23 mouse cellular contexts compared by ENCODE assay signal in genomic region chr4:65678495-65678894, GRCm38 (mm10).
DNase-seq lines count a peak whose midpoint lies in the region; ATAC-seq and TF ChIP-seq lines count a peak whose summit lies in the region.
"Had no signal": no experiment of that assay in that cellular context is flagged by ENCODE, and none has a peak within 500 bp of the region (broad histone marks: within the 10 kb centered on the region; RNA-seq: fewer than 3 reads in every experiment).

No protein-coding gene starts in this region.

- intact Hi-C loops in heart, adult 2 months (cut with DNase I) = no loop called here

- no peak overlapping the region for H3K4me3 ChIP-seq in heart, adult 2 months
- no peak overlapping the region for H3K4me3 ChIP-seq in hindbrain, embryonic 14.5 days (replicated peaks; ENCODE audit: low read length)
- no peak overlapping the region for H3K4me3 ChIP-seq in hindbrain, embryonic 12.5 days
- H3K4me3 ChIP-seq in midbrain, embryonic 13.5 days (replicated peaks) = no peak overlapping the region
- H3K4me3 ChIP-seq in midbrain, postnatal 0 days (ENCODE audit: low read depth, low read length) = no peak overlapping the region
- H3K4me3 ChIP-seq: embryonic facial prominence, embryonic 12.5 days; left cerebral cortex, adult 2 months; liver, embryonic 13.5 days had no signal

- DNase-seq in heart, adult 11 months = peak; percentile 57
- DNase-seq in heart, adult 2 months = no peak
- no peak for DNase-seq in hindbrain, embryonic 14.5 days (ENCODE audit: low spot score)
- DNase-seq in midbrain, postnatal 0 days (ENCODE audit: low spot score) = no peak
- DNase-seq in adrenal gland, postnatal 25 days = no peak
- DNase-seq: adrenal gland, adult 8-10 months; cerebellum, adult 18-20 months; cerebellum, postnatal 25 days; heart, postnatal 10 days; kidney, adult 18-20 months; liver, embryonic 13.5 days; lung, adult 2 months; lung, postnatal 14 days; thymus, adult 2 months; thymus, postnatal 4 days had no signal

- no peaks in the 10 kb centered on the region for H3K9me3 ChIP-seq in hindbrain, embryonic 14.5 days (ENCODE audit: control insufficient read depth, low read length)
- no peaks in the 10 kb centered on the region for H3K9me3 ChIP-seq in hindbrain, embryonic 12.5 days (replicated peaks)
- H3K9me3 ChIP-seq in midbrain, embryonic 13.5 days = no peaks in the 10 kb centered on the region
- no peaks in the 10 kb centered on the region for H3K9me3 ChIP-seq in midbrain, postnatal 0 days (ENCODE audit: low read length)
- H3K9me3 ChIP-seq: embryonic facial prominence, embryonic 12.5 days; liver, embryonic 13.5 days had no signal

- no peak; the same call in 1 of the 2 replicates for ATAC-seq in hindbrain, embryonic 14.5 days (ENCODE audit: low FRiP score)
- ATAC-seq in hindbrain, embryonic 12.5 days (ENCODE audit: low FRiP score) = no peak
- ATAC-seq in midbrain, embryonic 13.5 days = peak; percentile 48; the same call in 1 of the 2 replicates
- no peak for ATAC-seq in midbrain, postnatal 0 days (ENCODE audit: low FRiP score)
- ATAC-seq: activated CD4-positive, CD25-positive, alpha-beta regulatory T cell, adult 4 months; inflammation-experienced regulatory T-cells, adult 6 months had no signal

- no peaks in the 10 kb centered on the region for H3K36me3 ChIP-seq in heart, adult 2 months (ENCODE audit: control insufficient read depth, insufficient read depth, low read length)
- H3K36me3 ChIP-seq in hindbrain, embryonic 14.5 days (replicated peaks; ENCODE audit: control insufficient read depth, insufficient read depth) = no peaks in the 10 kb centered on the region
- H3K36me3 ChIP-seq in hindbrain, embryonic 12.5 days = no peaks in the 10 kb centered on the region
- no peaks in the 10 kb centered on the region for H3K36me3 ChIP-seq in midbrain, embryonic 13.5 days
- H3K36me3 ChIP-seq in midbrain, postnatal 0 days (ENCODE audit: insufficient read depth, low read length) = no peaks in the 10 kb centered on the region
- H3K36me3 ChIP-seq: embryonic facial prominence, embryonic 12.5 days; liver, embryonic 13.5 days had no signal

- no peak overlapping the region for H3K4me2 ChIP-seq in hindbrain, embryonic 14.5 days (replicated peaks)
- no peak overlapping the region for H3K4me2 ChIP-seq in hindbrain, embryonic 12.5 days (replicated peaks)
- no peak overlapping the region for H3K4me2 ChIP-seq in midbrain, embryonic 13.5 days (replicated peaks)
- no peak overlapping the region for H3K4me2 ChIP-seq in midbrain, postnatal 0 days (ENCODE audit: low read depth, low read length, poor library complexity, severe bottlenecking)
- H3K4me2 ChIP-seq: liver, embryonic 13.5 days had no signal

- H3K27ac ChIP-seq in heart, adult 2 months = no peak overlapping the region
- peak overlapping the region; percentile 23; the same call in 1 of the 2 replicates for H3K27ac ChIP-seq in hindbrain, embryonic 14.5 days
- H3K27ac ChIP-seq in hindbrain, embryonic 12.5 days = no peak overlapping the region
- H3K27ac ChIP-seq in midbrain, embryonic 13.5 days = peak overlapping the region; percentile 63
- H3K27ac ChIP-seq in midbrain, postnatal 0 days (ENCODE audit: low read depth, low read length) = peak overlapping the region; percentile 32; the same call in 1 of the 2 replicates
- H3K27ac ChIP-seq: embryonic facial prominence, embryonic 12.5 days; kidney, postnatal 0 days; left cerebral cortex, adult 2 months; liver, embryonic 13.5 days; stomach, postnatal 0 days had no signal

- no peak overlapping the region for H3K9ac ChIP-seq in heart, adult 2 months (ENCODE audit: low read depth, low read length)
- H3K9ac ChIP-seq in hindbrain, embryonic 14.5 days = no peak overlapping the region
- H3K9ac ChIP-seq in hindbrain, embryonic 12.5 days = no peak overlapping the region
- H3K9ac ChIP-seq in midbrain, embryonic 13.5 days (replicated peaks) = no peak overlapping the region
- no peak overlapping the region for H3K9ac ChIP-seq in midbrain, postnatal 0 days (replicated peaks; ENCODE audit: low read length, poor library complexity, severe bottlenecking)
- H3K9ac ChIP-seq: embryonic facial prominence, embryonic 12.5 days; liver, embryonic 13.5 days had no signal

- 61% methylated on average over 5 of the region's 5 CpGs for WGBS in heart, adult 2 months
- 72% methylated on average over 5 of the region's 5 CpGs for WGBS in hindbrain, embryonic 14.5 days
- 66% methylated on average over 5 of the region's 5 CpGs for WGBS in hindbrain, embryonic 12.5 days
- 66% methylated on average over 5 of the region's 5 CpGs for WGBS in midbrain, embryonic 13.5 days
- WGBS in midbrain, postnatal 0 days = 70% methylated on average over 5 of the region's 5 CpGs

- TF ChIP-seq POLR2A in heart, adult 2 months (IDR thresholded peaks at IDR 0.05; ENCODE audit: insufficient read depth, low read depth, low read length) = no peak

- no peak for TF ChIP-seq EP300 in heart, adult 2 months (IDR thresholded peaks at IDR 0.05; ENCODE audit: insufficient read depth, low read depth, low read length)

- H3K4me1 ChIP-seq in heart, adult 2 months (ENCODE audit: control insufficient read depth, insufficient read depth, low read length) = no peaks in the 10 kb centered on the region
- no peaks in the 10 kb centered on the region for H3K4me1 ChIP-seq in hindbrain, embryonic 14.5 days (replicated peaks; ENCODE audit: control insufficient read depth, insufficient read depth, low read length)
- peaks cover 4% of the 10 kb centered on the region; the same call in 1 of the 2 replicates for H3K4me1 ChIP-seq in hindbrain, embryonic 12.5 days
- peaks cover 10% of the 10 kb centered on the region for H3K4me1 ChIP-seq in midbrain, embryonic 13.5 days (replicated peaks)
- H3K4me1 ChIP-seq in midbrain, postnatal 0 days (ENCODE audit: insufficient read depth, low read length) = no peaks in the 10 kb centered on the region
- H3K4me1 ChIP-seq: embryonic facial prominence, embryonic 12.5 days; liver, embryonic 13.5 days had no signal

- H3K27me3 ChIP-seq in heart, adult 2 months (ENCODE audit: control insufficient read depth, insufficient read depth, low read length) = no peaks in the 10 kb centered on the region
- H3K27me3 ChIP-seq in hindbrain, embryonic 14.5 days (ENCODE audit: control insufficient read depth, insufficient read depth, low read length) = no peaks in the 10 kb centered on the region
- no peaks in the 10 kb centered on the region for H3K27me3 ChIP-seq in hindbrain, embryonic 12.5 days
- H3K27me3 ChIP-seq in midbrain, embryonic 13.5 days = no peaks in the 10 kb centered on the region
- no peaks in the 10 kb centered on the region for H3K27me3 ChIP-seq in midbrain, postnatal 0 days (ENCODE audit: insufficient read depth, low read length)
- H3K27me3 ChIP-seq: embryonic facial prominence, embryonic 12.5 days; liver, embryonic 13.5 days had no signal

- H3K79me2 ChIP-seq in heart, adult 2 months (replicated peaks; ENCODE audit: control insufficient read depth, insufficient read depth, low read length) = no peaks in the 10 kb centered on the region

- TF ChIP-seq CTCF in heart, adult 2 months (IDR thresholded peaks at IDR 0.05) = no peak
- no peak; the same call in 1 of the 2 replicates for TF ChIP-seq CTCF in midbrain, postnatal 0 days (IDR thresholded peaks at IDR 0.05)

Comparison
In these comparisons a context has a peak if more than half of its experiments do, and no peak if none do; other contexts are left out.
1. H3K27ac ChIP-seq: peak in hindbrain, embryonic 14.5 days (single experiment), midbrain, embryonic 13.5 days (single experiment) and midbrain, postnatal 0 days (single experiment); none in heart, adult 2 months (single experiment) and hindbrain, embryonic 12.5 days (single experiment).